Mouse (Mus musculus) v-Abl transformed pro-B cells (cell line): ENCODE results near the gene Lhfp.

Source experiments
- in situ Hi-C, 2 experiments: fragments of 400-800 bp; cut with MboI; formaldehyde crosslinking; loops; one replicate each; pipeline ENCODE4 v1.15.1; 2025; ENCODE audit not compliant: unreplicated experiment in 2 of 2

The Lhfp gene

GRCm38 (mm10) chr3:53147001-53147400 lies 105.7 kb downstream of the Lhfp start:
- in situ Hi-C loops: no loop called here

GRCm38 (mm10) chr3:53148751-53149150 lies 107.4 kb downstream of the Lhfp start:
- in situ Hi-C loops: no loop called here

GRCm38 (mm10) chr3:53149625-53150320 lies 108.4 kb downstream of the Lhfp start:
- in situ Hi-C loops: no loop called here

- in situ Hi-C loops: no loop called here
Measured at GRCm38 (mm10) chr3:53151081-53151480, 109.8 kb downstream of the Lhfp start.

- in situ Hi-C loops: no loop called here
Measured at GRCm38 (mm10) chr3:53151607-53152006, 110.3 kb downstream of the Lhfp start.

- in situ Hi-C loops: loop anchor here in 1 of 2 experiments (10.0 kb wide), 1 partner anchor 57 kb away; no protein-coding TSS in a partner anchor
Measured at GRCm38 (mm10) chr3:53161963-53162362, 120.6 kb downstream of the Lhfp start.

GRCm38 (mm10) chr3:53165281-53165680 lies 124.0 kb downstream of the Lhfp start:
- in situ Hi-C loops: loop anchor here in 1 of 2 experiments (10.0 kb wide), 1 partner anchor 60 kb away; no protein-coding TSS in a partner anchor

GRCm38 (mm10) chr3:53166001-53166400 lies 124.7 kb downstream of the Lhfp start:
- in situ Hi-C loops: loop anchor here in 1 of 2 experiments (10.0 kb wide), 1 partner anchor 61 kb away; no protein-coding TSS in a partner anchor

GRCm38 (mm10) chr3:53169486-53169885 lies 128.2 kb downstream of the Lhfp start:
- in situ Hi-C loops: loop anchor here in 1 of 2 experiments (10.0 kb wide), 1 partner anchor 65 kb away; no protein-coding TSS in a partner anchor

GRCm38 (mm10) chr3:53173310-53174063 lies 132.2 kb downstream of the Lhfp start:
- in situ Hi-C loops: no loop called here

- in situ Hi-C loops: no loop called here
Measured at GRCm38 (mm10) chr3:53179936-53180335, 138.6 kb downstream of the Lhfp start.

- in situ Hi-C loops: no loop called here
Measured at GRCm38 (mm10) chr3:53185439-53185838, 144.1 kb downstream of the Lhfp start.

- in situ Hi-C loops: no loop called here
Measured at GRCm38 (mm10) chr3:53193441-53193840, 152.1 kb downstream of the Lhfp start.

- in situ Hi-C loops: no loop called here
Measured at GRCm38 (mm10) chr3:53195666-53196107, 154.4 kb downstream of the Lhfp start.

GRCm38 (mm10) chr3:53200175-53200574 lies 158.8 kb downstream of the Lhfp start:
- in situ Hi-C loops: no loop called here

GRCm38 (mm10) chr3:53200853-53201252 lies 159.5 kb downstream of the Lhfp start:
- in situ Hi-C loops: no loop called here

GRCm38 (mm10) chr3:53201670-53202069 lies 160.3 kb downstream of the Lhfp start:
- in situ Hi-C loops: no loop called here

- in situ Hi-C loops: no loop called here
Measured at GRCm38 (mm10) chr3:53202184-53202583, 160.9 kb downstream of the Lhfp start.

GRCm38 (mm10) chr3:53202698-53203097 lies 161.4 kb downstream of the Lhfp start:
- in situ Hi-C loops: no loop called here

GRCm38 (mm10) chr3:53203656-53204055 lies 162.3 kb downstream of the Lhfp start:
- in situ Hi-C loops: no loop called here

GRCm38 (mm10) chr3:53204348-53204984 lies 163.1 kb downstream of the Lhfp start:
- in situ Hi-C loops: no loop called here
